Mouse (Mus musculus): ENCODE measurements at regions not wholly inside any gene's neighbourhood (a gene's known extent, or its start where the extent isn't known, plus 50 kb on each side); places are given as distances from the start of the nearest gene placed in this dataset.

DNA sequence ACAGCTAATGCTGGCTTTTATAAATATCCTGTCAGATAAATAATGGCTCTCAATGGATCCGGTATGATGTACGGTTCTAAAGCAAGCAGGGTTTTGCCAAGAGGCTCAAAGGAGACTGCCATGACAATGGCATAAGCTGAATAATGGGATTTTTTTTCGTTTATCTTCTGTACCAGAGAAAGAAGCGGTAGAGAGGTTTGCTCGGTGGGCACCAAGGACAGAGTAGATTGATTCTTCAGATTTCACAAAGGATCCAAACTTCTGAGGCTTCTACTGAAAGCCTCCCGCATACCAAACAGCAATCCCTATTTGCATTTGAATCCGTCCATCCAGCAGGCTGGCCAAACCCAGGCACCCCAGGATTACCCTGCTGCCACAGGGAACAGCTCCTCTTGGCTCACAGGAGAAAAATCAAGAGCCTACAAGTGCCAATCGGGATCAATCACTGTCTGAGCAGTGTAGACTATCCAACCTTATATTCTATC lies 342.0 kb upstream of the Noct start:
- no peak for DNase-seq (ENCODE audit: extremely low spot score in 1 of 2, low spot score in 1 of 2)

DNA sequence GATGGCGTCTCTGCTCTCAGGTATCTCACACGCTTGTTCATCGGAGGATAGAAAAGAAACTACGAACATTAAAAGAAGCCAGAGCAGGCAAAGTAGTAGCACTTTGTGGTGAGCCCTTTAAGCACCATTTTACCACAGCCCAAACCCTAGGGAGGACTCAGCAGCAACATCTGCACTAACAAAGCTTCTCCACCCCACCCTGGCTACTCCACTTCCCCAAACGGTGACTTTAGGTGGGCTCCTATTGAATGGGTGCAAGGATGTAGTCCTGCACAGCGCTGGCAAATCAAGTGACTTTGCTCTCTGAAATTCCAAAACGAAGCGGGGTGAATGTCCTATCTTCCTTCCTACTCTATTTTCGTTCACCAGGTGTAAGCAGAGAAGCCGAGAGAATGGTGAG lies 337.9 kb upstream of the Noct start:
- DNase-seq (ENCODE audit: extremely low spot score in 1 of 2, low spot score in 1 of 2), result no peak

DNA sequence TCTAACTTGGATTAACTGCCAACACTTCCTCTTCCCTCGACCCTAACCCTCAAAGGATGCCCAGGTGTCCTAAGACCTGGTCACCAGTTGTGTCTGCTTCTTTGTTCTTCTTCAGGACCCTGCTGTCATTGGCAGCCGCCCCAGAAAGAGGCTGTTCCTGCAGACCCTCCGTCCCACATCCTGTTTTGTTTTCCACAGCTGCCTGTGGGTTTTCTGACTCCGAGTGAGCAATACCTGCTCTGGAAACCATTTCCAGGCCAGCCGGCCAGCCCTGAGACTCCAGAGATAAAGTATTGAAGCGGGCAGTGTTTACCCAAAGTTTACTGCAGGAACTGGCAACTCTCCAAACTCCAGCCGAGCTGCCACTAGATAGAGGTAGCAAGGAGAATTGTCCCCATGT lies 337.2 kb upstream of the Noct start:
- DNase-seq (ENCODE audit: extremely low spot score in 1 of 2, low spot score in 1 of 2), result no peak

DNA sequence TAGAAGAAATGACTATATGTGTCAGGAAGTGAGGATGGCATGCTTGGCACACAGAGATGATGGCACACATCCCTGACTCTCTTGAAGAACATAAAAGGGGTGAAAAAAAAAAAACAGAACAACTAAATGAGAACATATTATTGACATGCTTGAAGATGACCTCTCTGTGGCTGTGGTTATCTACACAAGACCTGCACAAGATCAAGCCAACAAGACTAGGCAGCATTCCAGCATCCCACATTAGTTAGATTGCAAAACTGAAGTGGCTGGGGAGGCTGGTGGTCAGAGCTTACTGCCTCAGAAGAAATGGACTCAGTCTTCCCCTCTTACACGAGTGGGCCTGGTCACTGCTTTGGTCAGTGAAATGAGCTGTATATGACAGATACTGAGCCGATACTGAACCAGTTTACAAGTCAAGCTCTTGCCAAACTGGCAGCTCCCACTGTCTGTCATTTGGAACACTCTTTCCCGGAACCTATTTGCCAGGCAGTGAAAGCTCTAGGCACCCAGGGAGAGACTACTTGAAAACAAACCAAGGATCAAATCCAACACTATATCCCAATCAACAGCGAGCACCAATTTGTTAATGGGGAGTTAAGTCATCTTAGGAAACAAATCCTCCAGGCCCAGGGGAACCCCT lies 335.6 kb upstream of the Noct start:
- no peak for DNase-seq (ENCODE audit: extremely low spot score in 1 of 2, low spot score in 1 of 2)

DNA sequence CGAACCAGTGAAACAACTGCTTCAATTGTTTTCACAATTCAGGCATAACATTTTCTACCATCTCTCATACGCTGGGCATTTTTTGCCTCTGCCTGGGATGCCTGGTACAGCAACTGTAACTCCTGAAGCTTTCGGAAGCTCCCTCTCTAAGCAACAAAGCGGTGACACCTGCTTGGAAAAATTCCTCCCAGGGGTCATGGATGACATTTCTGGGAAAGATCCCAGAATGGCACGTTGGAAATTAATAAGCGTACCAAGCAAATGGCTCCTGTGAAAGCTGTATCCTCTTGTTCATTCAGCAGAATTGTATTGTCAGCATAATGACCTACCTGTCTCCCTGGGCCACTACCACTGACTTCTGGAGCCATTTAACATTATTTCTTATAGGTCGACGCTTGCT lies 333.7 kb upstream of the Noct start:
- no peak for DNase-seq (ENCODE audit: extremely low spot score in 1 of 2, low spot score in 1 of 2)

DNA sequence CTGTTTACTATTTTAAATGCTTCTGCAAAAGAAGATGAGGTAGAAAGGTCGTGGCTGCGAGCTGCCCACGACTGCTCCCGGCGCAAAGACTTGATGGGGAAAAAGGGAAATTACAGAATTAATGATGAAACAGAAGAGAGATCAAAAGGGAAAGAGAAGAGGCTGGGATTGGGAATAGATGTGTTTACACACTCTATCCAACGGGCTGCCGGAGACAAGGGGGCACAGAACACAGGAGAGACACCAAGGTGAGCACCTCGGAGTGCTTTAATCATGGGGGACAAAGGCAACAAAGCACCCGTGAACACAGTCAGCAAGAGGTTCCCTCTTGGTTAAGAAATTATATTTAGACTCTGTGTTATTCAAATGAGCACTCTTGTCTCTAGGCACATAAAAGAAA lies 326.1 kb upstream of the Noct start:
- no peak for DNase-seq (ENCODE audit: extremely low spot score in 1 of 2, low spot score in 1 of 2)

DNA sequence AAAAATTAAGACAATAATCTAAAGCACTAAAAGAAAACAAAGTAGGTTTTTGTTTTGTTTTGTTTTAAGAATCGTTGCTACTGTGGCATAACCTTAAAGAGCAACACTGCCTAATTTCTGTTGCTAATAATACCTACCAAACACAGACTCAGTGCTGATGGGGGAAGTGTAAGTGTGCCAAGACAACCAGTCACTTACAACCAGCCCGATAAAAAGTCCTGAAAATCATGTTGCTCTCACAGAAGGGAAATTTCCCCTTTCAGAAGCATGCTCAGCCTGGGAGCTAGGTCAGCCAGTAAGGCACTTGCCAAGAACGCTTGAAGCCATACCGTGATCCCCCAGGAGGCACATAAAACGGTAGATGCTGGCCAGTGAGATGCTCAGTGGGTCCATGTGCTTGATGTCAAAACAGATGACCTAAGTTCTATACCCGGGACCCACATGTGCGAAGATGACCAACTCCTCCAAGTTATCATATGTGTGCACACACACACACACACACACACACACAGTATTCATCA lies 324.4 kb upstream of the Noct start:
- no peak for DNase-seq (ENCODE audit: extremely low spot score in 1 of 2, low spot score in 1 of 2)

DNA sequence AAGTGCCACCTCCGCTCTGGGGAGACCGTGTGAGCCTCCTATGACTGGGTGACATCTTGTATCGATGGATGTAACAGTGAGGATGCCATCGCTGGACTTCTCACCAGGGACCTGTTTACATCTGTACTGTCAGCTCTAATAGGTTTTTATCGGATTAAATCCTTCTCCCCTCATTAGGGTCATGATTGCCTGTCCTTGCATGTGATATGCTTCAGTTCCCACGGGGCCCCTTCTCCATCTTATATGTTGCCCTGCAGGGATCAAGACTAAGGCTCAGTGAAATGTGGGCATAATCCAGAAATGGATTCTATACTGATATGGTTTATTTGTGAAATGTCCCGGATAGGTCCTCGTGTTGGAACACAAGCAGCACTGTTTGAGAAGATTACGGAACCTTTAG lies 323.7 kb upstream of the Noct start:
- DNase-seq (ENCODE audit: extremely low spot score in 1 of 2, low spot score in 1 of 2), result no peak

DNA sequence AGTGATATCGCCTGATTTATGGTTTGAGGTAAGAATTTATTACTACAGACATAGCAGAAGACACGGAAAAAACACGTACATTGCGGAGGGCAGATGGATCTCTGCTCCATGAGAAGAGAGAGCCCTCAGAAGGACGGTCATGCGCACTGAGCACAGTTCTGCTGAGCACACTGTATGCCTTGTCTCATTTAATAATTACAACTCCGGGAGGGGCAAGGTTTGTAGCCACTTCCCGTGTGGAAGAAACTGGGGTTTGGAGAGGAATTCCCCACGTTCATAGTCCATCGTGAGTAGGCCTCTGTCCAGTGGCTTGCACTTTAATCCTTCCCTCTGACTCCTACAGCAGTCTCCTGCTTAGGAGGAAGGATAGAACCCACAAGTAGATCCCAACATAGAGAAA lies 322.9 kb upstream of the Noct start:
- no peak for DNase-seq (ENCODE audit: extremely low spot score in 1 of 2, low spot score in 1 of 2)

DNA sequence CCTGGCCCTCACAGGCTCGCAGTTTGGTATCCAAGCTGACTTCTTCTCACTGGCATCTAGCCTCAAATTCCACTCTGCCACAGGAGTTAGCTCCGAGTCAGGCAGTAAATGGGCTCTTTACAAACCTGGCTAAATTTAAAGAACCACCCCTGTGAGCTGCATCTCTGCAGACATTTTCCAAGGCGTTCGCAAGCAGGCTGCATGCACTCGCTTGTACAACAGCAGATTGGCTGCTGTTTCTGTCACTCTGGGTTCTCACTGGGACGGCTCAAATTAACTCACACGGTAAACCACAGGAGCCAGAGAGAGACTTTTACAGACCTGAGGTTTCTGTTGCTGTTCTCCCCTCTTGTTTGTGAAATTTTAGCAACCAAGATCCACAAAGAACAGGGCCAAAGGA lies 321.3 kb upstream of the Noct start:
- DNase-seq (ENCODE audit: extremely low spot score in 1 of 2, low spot score in 1 of 2), result peak in 1 of 2 experiments; percentile 33

DNA sequence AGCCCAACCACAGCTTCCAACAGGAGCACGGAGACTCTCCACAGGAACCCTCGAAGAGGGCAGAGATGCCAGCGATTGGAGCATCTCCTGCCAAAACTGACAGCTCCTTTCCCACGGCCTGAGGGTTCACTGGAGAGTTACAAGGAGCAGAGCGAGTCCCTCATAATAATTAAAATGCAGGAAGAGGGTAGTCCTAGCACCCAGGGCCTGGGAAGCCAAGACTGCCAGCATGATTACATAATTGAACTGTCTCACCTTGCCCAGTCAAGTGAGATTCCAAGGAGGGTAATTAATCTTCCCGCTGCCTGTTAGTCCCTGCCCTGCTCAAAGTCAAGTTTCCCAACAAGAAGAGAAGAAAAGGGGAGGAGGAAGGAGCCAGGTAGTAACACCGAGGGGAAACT lies 319.5 kb upstream of the Noct start:
- DNase-seq (ENCODE audit: extremely low spot score in 1 of 2, low spot score in 1 of 2), result no peak

DNA sequence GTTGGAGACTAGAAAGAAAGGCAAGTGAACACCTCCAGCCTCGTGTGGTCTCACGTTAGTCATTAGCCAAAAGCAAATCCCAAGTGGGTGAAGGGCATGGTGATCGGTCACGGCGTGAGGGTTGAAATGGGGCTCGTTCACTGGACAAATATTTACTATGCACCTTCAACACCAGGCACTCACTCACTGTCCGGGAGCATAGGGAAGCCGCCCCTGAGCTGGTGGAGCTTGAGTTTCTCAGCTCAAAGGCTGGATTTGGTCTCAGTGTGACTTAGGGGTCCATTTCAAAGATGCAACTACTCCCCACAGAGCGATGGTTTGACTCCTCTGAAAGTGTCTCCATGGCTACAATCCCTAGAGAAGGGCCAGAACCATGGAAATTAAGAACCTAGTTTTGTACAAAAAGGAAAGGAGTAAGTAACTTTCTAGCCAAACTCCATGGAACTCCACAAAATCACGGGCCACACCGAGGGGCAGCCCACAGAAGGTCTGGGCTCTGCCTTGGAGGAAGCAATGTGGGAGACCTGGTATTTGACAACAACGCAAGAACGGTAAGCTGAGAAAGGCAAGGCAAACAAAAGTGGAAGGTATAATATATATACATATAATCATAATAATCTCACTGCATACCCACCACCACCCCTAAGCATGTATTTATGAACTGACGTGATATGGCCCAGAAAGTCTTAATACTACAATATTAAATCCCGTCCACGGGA lies 318.8 kb upstream of the Noct start:
- DNase-seq (ENCODE audit: extremely low spot score in 1 of 2, low spot score in 1 of 2), result no peak

DNA sequence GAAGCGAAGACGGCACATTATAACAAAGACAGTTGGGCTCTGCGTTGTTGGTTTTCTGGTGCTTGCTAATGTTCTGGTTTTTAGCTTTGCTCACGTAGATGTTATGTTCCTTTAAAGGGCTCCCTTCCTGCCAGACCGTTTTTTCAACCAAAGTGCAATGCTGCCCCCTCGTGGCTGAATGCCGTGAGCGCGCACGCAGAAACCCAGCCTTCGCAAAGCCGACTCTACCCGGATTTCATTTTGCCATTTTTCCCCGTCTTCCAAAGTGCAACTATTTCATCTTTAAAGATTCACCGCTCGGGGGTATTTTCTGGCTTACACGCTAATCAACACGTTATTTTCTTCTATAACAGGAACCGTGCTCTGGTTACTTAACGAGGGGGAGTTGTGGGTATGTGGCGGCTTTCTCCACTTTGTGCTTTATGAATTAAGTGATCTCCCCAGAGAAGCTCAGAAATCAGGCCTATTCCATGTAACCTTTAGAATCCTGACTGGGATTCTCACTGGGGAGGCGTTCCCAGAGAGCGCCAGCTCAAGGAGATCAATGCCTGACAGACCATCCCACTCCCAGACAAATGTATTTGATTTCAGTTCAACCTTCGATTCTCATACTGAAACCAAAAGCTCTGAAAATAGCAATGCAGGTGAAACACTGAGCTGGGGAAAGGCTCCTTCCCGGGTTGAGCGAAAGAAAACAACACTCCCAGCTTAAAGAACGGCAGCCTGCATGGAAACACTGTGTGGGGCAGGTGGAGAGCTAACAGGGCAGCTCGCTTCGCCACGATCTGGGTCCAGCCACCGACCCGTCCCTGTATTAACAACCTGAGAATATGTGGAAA lies 318.0 kb upstream of the Noct start:
- DNase-seq (ENCODE audit: extremely low spot score in 1 of 2, low spot score in 1 of 2), result peak; percentile 99 to 100

DNA sequence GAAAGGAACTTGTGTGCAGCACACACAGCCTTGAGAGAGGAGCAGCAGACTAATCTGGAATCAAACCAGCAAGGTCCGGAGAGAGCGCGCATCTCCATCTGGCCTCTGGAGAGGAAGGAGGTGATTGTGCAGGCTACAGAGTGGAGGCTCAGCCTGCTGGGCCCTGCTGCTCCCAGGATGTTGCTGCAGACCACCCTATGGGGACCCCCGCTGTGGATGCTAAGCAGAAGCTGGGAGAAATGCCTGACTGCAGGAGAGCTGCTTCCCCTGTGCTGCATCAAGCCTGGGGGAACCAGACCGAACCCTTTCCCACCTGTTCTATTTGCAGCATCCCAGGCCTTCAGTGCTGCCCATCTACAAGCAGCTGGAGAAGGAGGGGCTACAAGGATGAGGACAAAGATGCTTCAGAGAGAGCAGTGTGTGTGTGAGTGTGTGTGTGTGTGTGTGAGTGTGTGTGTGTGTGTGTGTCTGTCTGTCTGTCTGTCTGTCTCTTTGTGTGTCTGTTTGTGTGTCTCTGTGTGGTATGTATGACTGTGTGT lies 311.2 kb upstream of the Noct start:
- DNase-seq (ENCODE audit: extremely low spot score in 1 of 2, low spot score in 1 of 2), result no peak

DNA sequence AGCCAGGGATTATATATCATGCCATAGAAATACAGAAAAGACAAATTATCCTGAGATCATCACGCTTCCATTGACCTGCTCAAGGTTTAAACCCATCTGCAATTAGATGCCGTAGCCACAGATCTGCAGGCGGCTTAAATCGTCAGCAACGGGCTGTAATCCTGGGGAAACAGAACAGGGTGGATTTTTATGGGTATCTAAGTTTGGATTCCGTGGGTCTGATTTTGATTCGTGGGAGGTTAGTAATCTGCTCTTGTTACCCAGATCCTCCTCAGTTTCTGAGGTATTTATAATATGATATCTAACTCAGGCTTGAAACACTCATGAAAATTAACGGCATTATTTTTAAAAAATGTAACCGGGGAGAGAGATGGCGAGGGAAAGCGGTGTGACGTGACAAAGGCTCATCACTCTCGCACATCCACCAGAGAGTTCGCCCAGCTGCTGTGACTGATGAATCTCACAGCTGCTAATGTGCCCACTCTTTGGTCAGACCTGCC lies 309.3 kb upstream of the Noct start:
- no peak for DNase-seq (ENCODE audit: extremely low spot score in 1 of 2, low spot score in 1 of 2)

DNA sequence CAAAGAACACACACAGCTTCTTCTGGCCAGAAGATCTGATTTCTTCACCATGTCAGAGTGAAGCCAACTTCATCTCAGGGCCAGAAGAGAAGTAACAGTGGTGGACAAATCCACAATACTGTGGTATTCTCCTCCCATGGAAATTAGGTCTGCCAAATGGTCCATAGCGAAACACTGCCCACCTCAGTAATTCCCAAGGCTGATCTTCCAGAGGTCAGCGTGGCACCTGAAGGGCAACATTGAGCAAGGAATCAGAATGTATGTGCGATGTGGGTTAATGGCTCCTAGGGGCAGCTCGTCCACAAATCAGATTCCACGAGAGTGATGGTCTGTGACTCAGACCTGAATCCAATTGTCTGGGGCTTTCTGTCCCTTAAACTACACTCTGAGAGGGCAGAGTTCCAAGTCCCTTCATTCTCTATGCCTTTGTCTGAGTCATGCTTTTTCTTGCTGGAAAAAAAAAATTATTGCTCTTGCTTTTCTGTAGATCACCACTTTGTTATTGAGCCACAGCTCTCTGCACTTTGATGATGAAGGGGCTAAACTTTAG lies 307.9 kb upstream of the Noct start:
- DNase-seq (ENCODE audit: extremely low spot score in 1 of 2, low spot score in 1 of 2), result no peak

DNA sequence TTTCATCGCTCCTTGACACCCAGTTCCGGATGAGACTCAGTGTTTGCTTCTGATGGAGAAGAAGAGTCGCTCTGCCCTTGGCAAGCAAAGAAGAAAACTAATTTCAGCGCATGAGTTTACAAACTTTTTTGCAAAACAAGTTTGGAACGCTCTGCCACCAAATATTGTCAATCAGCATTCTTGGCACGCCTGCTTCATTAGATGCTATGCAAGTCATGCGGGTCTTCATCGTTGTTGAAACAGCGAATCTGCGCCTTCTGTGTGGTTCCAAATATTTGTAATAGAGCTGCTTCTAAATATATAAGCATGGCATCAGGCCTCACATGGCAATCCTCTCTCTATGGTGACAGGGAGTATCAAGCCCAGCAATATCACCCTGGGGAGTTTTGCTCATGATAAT lies 301.9 kb upstream of the Noct start:
- no peak for DNase-seq (ENCODE audit: extremely low spot score in 1 of 2, low spot score in 1 of 2)

DNA sequence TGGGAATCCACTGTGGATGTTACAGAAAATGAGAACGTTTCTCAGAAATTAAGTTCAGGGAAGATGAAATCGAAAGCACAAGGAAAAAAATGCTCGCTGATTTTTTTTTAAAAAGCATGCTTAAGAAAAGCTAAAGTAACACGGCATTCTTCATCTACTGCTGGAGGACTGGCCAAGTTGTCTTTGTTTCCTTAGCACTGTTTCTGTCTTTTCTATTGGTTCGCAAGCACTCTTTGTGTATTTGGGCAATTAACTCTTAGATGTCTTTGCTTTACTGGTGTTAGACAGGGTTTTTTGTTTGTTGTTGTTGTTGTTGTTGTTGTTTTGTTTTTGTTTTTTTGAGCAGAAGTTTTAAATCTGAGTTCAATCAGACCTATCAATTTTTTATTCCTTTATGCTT lies 301.4 kb upstream of the Noct start:
- DNase-seq (ENCODE audit: extremely low spot score in 1 of 2, low spot score in 1 of 2), result no peak

DNA sequence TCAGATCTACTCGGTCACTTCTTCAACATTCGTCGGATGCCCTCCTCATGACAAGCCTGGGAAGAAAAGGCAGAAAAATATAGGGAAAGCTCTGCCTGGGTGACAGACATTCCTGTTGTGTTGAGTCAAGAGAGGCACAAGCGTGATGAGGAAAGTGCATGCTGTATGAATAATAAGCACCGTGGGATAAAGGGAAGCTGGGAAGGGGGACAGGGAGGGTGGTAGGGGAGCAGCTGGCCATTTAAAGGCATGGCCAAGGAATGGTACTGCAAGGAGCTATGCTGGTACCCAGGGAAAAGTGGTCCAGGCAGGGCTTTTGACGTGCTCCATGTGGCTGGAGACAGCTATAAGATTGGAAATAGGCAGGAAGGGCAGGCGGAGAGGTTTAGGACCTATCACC lies 300.9 kb upstream of the Noct start:
- DNase-seq (ENCODE audit: extremely low spot score in 1 of 2, low spot score in 1 of 2), result no peak

DNA sequence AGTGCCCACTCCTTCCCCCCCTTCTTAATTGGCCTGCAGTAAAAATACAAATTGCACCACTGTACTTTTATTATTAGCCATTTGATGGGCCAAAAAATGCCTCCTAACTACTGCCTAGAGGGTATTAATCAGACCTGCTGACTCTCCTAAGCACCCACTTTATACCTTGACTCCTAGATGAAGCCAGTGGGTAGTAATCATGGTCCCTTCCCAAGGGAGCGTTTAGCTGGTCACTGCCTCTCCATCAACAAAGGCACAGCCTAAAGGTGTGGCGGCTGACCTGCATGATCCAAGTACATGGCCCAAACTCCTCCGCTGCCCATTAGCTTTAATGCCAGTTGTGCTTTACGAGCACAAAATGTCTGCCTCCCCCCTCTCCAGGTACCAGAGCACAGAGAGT lies 296.9 kb upstream of the Noct start:
- no peak for DNase-seq (ENCODE audit: extremely low spot score in 1 of 2, low spot score in 1 of 2)

DNA sequence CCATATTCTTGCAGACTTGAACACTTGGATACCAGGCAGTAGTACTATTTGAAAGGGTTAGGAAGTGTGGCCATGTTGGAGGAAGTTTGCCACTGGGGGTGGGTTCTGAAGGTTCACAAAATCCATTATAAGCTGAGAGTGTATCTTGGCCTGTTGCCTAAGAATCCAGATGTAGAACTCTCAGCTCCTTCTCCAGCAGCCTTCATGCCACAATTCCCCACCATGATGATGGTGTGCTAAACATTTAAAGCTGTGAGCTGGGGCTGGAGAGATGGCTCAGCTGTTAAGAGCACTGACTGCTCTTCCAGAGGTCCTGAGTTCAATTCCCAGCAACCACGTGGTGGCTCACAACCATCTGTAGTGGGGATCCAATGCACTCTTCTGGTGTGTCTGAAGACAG lies 295.2 kb upstream of the Noct start:
- no peak for DNase-seq (ENCODE audit: extremely low spot score in 1 of 2, low spot score in 1 of 2)
